Mouse (Mus musculus) mesoderm, embryonic 11.5 days (tissue): ENCODE results near the gene Hook2.
A peak's percentile ranks its signal among the peaks of the same experiment; 100 is the strongest.

Experiments used
- DNase-seq: peaks from one replicate; pipeline ENCODE4 v3.0.0-alpha.2; 2012; ENCODE audit warnings: low read depth, low spot score

Gene Hook2

DNA sequence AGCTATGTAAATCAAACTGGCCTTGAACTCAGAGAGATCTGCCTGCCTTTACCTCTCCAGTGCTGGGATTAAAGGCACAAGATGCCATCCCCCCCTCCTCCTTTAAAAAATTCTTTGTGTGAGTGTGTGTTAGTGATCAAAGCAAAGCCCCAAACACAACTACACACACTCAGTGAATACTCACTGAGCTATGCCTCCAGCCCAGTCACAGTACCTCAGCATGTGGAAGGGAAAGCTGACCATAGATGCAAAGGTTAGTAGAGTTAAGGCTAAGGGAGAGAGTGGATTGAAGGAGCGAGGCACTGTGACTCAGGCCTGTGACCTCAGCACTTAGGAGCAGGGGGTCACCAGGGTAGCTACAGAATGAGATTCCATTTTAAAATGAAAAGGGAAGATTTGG lies 17.3 kb upstream of the Hook2 start:
- no peak for DNase-seq

DNA sequence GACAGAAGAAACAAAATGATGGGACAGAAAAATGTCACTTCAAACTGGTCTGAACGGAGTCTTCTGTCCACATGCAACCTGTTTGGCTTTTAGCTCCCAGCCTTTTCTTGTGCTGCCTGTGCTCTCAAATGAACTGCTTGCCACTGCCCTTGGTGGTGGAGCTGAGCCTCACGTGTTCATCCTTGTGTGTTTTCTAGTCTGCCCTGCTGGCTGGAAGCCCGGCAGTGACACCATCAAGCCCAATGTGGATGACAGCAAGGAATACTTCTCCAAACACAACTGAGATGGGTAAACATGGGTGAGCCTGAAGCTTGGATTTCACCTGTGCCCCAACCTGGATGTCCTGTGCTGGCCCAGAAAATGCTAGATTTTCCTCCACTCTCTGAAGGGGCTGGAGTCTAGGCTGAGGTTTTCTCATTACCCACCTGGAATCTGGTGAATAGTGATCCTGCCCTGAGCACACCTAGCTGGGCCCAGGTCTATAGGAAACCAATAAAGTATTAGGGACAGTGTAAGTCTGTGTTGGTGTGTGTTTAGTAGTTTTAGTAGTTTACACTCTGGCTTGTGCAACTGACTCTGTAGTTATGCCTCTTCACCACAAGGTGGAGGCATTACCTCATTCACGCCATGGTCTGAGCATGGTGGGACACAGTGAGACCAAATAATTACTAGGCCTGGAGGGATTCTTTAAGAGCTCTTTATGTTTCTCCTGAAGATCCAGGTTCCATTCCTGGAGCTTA lies 16.4 kb upstream of the Hook2 start:
- DNase-seq, result peak; percentile 74

- DNase-seq, result no peak
Observed at GRCm38 (mm10) chr8:84974543-84975142, 15.8 kb upstream of the Hook2 start.

DNA sequence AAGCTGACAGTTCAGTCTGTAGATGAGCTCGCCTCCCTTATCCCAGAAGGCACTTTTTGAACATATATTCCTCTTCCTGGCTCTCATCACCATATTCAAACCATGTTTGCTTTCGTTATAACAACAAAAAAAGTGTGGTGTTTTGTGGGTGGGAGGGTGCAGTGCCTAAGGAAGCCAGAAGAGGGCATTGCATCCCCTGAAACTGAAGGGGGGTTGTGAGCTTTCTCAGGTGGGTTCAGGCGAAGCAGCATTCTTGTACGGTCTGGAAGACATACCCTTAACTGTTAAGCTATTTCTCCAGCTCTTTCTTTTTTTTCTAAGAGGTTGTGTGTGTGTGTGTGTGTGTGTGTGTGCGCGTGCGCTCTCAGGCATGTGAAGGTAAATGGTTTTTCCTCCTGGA lies 15.0 kb upstream of the Hook2 start:
- peak; percentile 72 for DNase-seq

DNA sequence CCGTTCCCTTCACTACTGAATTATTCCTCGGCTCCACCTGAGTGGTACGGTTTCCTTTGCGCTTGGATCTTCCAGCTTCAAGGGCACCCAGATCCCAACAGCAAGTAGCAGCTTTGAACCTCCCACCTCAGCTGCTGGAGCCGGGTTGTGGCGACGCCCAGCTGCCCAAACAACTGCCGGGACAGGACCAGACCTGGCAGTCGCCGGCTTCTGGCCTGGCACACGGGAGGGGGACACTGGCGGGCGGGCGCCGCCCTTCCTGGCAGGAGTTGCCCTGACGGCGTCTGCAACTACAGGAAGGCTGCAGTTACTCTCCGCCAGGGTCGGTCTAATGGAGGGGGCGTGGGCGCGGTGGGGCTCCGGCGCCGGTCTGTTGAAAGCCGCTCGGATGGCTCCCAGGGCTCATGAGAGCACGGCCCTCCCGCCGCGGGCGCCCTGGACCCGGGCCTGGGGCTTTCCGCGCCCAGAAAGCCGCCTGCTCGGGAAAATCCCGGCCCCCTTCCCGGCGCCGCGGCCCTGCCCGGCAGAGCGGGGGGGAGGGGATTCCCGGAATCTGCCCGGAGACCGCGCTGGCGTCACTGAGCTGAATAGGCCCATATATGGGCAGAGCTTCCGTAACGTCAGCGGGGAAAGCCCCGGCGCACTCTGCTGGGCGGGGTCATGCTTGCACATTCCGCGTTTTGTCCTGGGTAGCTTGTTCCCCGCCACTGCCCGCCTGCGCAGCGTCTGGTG lies 14.2 kb upstream of the Hook2 start:
- peak; percentile 96 for DNase-seq

- no peak for DNase-seq
Observed at GRCm38 (mm10) chr8:84976763-84977434, 13.5 kb upstream of the Hook2 start.

GRCm38 (mm10) chr8:84977435-84978247 lies 12.8 kb upstream of the Hook2 start:
- DNase-seq, result no peak

DNA sequence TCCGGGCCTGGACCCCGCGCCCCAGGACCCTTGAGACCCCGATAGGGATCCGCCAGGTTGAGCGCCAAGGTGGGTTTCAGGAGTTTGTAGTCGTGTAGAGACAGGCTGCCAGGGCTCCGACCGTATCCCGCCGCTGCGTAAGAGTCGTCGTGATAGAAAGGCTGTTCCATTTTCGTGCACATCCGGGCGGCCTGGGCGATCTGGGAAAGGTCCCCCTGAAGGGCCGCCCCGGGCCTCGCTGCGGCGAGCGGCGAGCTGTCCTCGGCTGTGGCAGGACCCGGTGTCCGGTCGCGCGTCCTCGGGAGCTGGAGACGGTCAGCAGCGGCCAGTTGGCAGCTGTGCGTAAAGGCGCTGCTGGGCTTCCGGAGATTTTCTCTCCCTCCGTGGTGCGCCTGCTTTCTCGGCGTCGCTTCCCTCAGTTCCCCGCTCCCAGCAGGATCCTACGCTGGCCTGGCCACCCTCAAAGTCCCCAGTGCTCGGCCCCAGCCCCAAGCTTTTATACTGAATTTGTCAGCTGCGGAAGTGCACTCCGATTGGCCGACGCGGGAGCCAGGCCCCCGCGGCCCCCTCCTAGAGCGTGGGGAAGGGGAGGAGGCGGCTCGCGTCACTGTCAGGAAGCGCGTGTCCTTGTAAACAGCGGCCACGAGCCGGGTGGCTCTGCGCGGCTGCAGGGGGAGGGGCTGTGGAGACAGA lies 12.0 kb upstream of the Hook2 start, which contains the start of gene Junb:
Junb (minus strand) TSS at position 471 of the 693 bp plus-strand sequence.
- peak; percentile 89 for DNase-seq

DNA sequence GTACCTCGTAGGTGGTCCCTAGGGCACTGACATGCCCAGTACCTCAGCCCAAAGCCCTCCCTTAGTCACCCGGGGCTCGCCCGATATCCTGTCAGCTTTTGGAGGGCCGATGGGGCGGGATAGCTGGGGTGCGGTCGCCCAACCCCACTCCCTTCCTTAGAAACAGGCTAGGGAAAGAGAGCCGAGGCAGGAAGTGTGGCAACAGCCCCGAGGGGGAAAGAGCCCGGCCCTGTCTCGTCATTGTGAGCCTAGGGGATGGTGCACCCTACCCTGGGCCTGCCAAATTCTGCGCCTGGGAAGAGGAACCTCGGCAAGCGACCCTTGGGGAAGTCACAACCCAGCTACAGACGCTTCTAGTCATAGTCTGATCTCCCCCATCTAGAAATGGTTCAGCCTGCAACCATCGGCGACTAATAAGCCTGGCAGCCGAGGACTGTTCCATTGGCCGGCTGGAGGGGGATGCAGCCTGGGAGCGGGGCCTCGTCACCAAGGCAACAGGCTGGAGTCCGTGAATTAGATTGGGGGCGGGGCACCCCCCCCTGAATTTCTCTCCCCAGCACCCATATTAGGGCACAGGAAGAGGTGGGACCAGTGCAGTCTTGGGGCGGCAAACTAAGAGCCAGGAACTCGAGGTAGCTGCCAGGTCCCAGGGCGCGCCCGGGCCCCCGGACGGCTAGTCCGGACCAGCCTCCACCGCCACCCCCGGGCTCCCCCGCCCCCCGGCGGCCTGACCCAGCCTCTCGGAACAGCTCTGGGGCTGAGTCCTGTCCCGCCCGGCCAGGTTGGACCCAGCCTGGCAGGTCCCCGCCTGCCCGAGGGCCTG lies 10.6 kb upstream of the Hook2 start:
- peak; percentile 92 for DNase-seq

GRCm38 (mm10) chr8:84980622-84981358 lies 9.6 kb upstream of the Hook2 start:
- no peak for DNase-seq

GRCm38 (mm10) chr8:84981644-84982498 lies 8.5 kb upstream of the Hook2 start:
- DNase-seq, result no peak

- no peak for DNase-seq
Observed at GRCm38 (mm10) chr8:84982499-84983011, 7.8 kb upstream of the Hook2 start.

- DNase-seq, result no peak
Observed at GRCm38 (mm10) chr8:84984294-84985048, 5.9 kb upstream of the Hook2 start.

GRCm38 (mm10) chr8:84985049-84985683 lies 5.2 kb upstream of the Hook2 start:
- DNase-seq, result no peak

- peak; percentile 81 for DNase-seq
Observed at GRCm38 (mm10) chr8:84985684-84986378, 4.6 kb upstream of the Hook2 start.

- DNase-seq, result no peak
Observed at GRCm38 (mm10) chr8:84986379-84986945, 3.9 kb upstream of the Hook2 start.
